Mouse (Mus musculus) ES-Bruce4 (cell line): ENCODE results near the gene Vps37d. TPM values are rescaled to one million over a fixed set of nuclear protein-coding genes. Genes with fewer than 3 reads are reported as not detected.
A peak's percentile ranks its signal among the peaks of the same experiment; 100 is the strongest.

Source experiments
- H3K27ac ChIP-seq: 2 replicates; pipeline ENCODE4 v1.5.1; 2012; ENCODE audit warnings: low read length, inconsistent platforms; ENCODE audit not compliant: insufficient read depth
- H3K27me3 ChIP-seq: 2 replicates; pipeline ENCODE4 v1.6.1; 2012; ENCODE audit warnings: mild to moderate bottlenecking, low read length, inconsistent platforms; ENCODE audit not compliant: control insufficient read depth, poor library complexity, insufficient read depth, severe bottlenecking
- H3K36me3 ChIP-seq: 2 replicates; pipeline ENCODE4 v1.6.1; 2012; ENCODE audit warnings: inconsistent platforms, mild to moderate bottlenecking, low read length, moderate library complexity; ENCODE audit not compliant: control insufficient read depth, poor library complexity, insufficient read depth, severe bottlenecking
- H3K4me1 ChIP-seq: one replicate; pipeline ENCODE4 v1.8.1; 2011; ENCODE audit warnings: low read length; ENCODE audit not compliant: control insufficient read depth, insufficient read depth
- H3K4me3 ChIP-seq: 2 replicates; pipeline ENCODE4 v1.5.1; 2011; ENCODE audit warnings: low read depth, mild to moderate bottlenecking, low read length
- H3K9ac ChIP-seq: 2 replicates; pipeline ENCODE4 v1.6.1; 2012; ENCODE audit warnings: low read depth, mild to moderate bottlenecking, inconsistent platforms; ENCODE audit not compliant: poor library complexity, severe bottlenecking
- H3K9me3 ChIP-seq: replicated peaks from 2 replicates; pipeline ENCODE4 v1.6.1; 2012; ENCODE audit warnings: mild to moderate bottlenecking, low read length, inconsistent platforms; ENCODE audit not compliant: control insufficient read depth, poor library complexity, insufficient read depth, severe bottlenecking
- CTCF ChIP-seq: IDR thresholded peaks from one replicate; pipeline ENCODE4 v1.8.1; 2011; ENCODE audit warnings: low read depth, low read length
- EP300 ChIP-seq: IDR thresholded peaks from 2 replicates; pipeline ENCODE4 v1.6.1; 2011; ENCODE audit warnings: low read depth, low read length; ENCODE audit not compliant: insufficient read depth
- POLR2A ChIP-seq: IDR thresholded peaks from one replicate; pipeline ENCODE4 v1.8.1; 2011; ENCODE audit warnings: low read length; ENCODE audit not compliant: insufficient read depth
- polyA plus RNA-seq: library from polyadenylated mRNA; stranded (reverse); fragments of >200 nt; gene quantifications from 2 replicates; pipeline ENCODE4 v1.2.4, GENCODE M21; 2011; ENCODE audit warnings: low read depth; ENCODE audit not compliant: missing spikeins, insufficient read depth, insufficient read length

Vps37d gene
- polyA plus RNA-seq, 1 experiment: 5.7 TPM

- no peak overlapping the region for H3K27ac ChIP-seq
- H3K27me3 ChIP-seq: no peaks in the 10 kb centered on the region
- no peaks in the 10 kb centered on the region for H3K36me3 ChIP-seq
- H3K4me1 ChIP-seq: no peaks in the 10 kb centered on the region
- H3K9ac ChIP-seq: no peak overlapping the region
- no peak for TF ChIP-seq POLR2A
- TF ChIP-seq EP300: no peak
- TF ChIP-seq CTCF: no peak
- peak overlapping the region; percentile 25 for H3K4me3 ChIP-seq
- no peaks in the 10 kb centered on the region for H3K9me3 ChIP-seq
These were observed 48.8 kb downstream of the Vps37d start for GRCm38 (mm10) chr5:135029007-135029854.

- no peak overlapping the region for H3K9ac ChIP-seq
- no peak overlapping the region for H3K4me3 ChIP-seq
These were observed 52.2 kb downstream of the Vps37d start for GRCm38 (mm10) chr5:135025899-135026298.

GRCm38 (mm10) chr5:135024665-135025224 is 53.3 kb downstream of the Vps37d start:
- H3K27ac ChIP-seq: no peak overlapping the region
- no peak overlapping the region for H3K9ac ChIP-seq
- H3K27me3 ChIP-seq: no peaks in the 10 kb centered on the region
- H3K4me3 ChIP-seq: no peak overlapping the region
- no peaks in the 10 kb centered on the region for H3K4me1 ChIP-seq
- no peak for TF ChIP-seq EP300
- TF ChIP-seq CTCF: no peak
- no peak for TF ChIP-seq POLR2A
- no peaks in the 10 kb centered on the region for H3K9me3 ChIP-seq
- H3K36me3 ChIP-seq: no peaks in the 10 kb centered on the region

More at GRCm38 (mm10) chr5:135025899-135026298, 52.2 kb downstream of the Vps37d start:
- Histone ChIP-seq H3K4me1 (no peaks in the 10 kb centered on the region), H3K27me3 (no peaks in the 10 kb centered on the region), H3K27ac (no peak overlapping the region), H3K36me3 (no peaks in the 10 kb centered on the region), H3K9me3 (no peaks in the 10 kb centered on the region)
- TF ChIP-seq EP300 (no peak), POLR2A (no peak), CTCF (no peak)

- Histone ChIP-seq H3K9ac (peak within 1 kb of the TSS; percentile 78), H3K4me3 (peak within 1 kb of the TSS; percentile 71), H3K9me3 (no peaks in the 10 kb centered on the region), H3K4me1 (no peaks in the 10 kb centered on the region), H3K27me3 (no peaks in the 10 kb centered on the region), H3K36me3 (no peaks in the 10 kb centered on the region), H3K27ac (no peak within 1 kb of the TSS)
- TF ChIP-seq POLR2A: peak; percentile 45
- TF ChIP-seq EP300: no peak
- TF ChIP-seq CTCF: no peak
These were observed 54.5 kb downstream of the Vps37d start, which contains the start of gene Stx1a for GRCm38 (mm10) chr5:135023344-135024173. TSS of gene Stx1a (plus strand) at chr5:135023482.

Other genes starting within 250 kb of the Vps37d start
- gene Tmem270, start 171.5 kb downstream of the Vps37d start, polyA plus RNA-seq: not detected in 2 replicates
- gene Cldn13, start 162.7 kb downstream of the Vps37d start, polyA plus RNA-seq: not detected in 2 replicates
- 36.3 and 37.5 TPM in 2 replicates for gene Mettl27, start 145.9 kb downstream of the Vps37d start, polyA plus RNA-seq
- gene Cldn4, start 131.3 kb downstream of the Vps37d start, polyA plus RNA-seq: 259 and 279 TPM in 2 replicates
- 22.4 and 26.3 TPM in 2 replicates for gene Cldn3, start 92.1 kb downstream of the Vps37d start, polyA plus RNA-seq
- gene Abhd11, start 69.1 kb downstream of the Vps37d start, polyA plus RNA-seq: 45.8 and 48.4 TPM in 2 replicates
- gene Stx1a, start 54.8 kb downstream of the Vps37d start, polyA plus RNA-seq: 9.3 and 10.5 TPM in 2 replicates
- gene Dnajc30, start 14.1 kb downstream of the Vps37d start, polyA plus RNA-seq: 7.9 and 8.0 TPM in 2 replicates
- gene Bud23, start 13.3 kb downstream of the Vps37d start, polyA plus RNA-seq: 71.1 and 102 TPM in 2 replicates
- 3.8 and 4.6 TPM in 2 replicates for gene Mlxipl, start 11.6 kb upstream of the Vps37d start, polyA plus RNA-seq
- 28.2 and 32.4 TPM in 2 replicates for gene Tbl2, start 71.4 kb upstream of the Vps37d start, polyA plus RNA-seq
- gene Bcl7b, start 90.0 kb upstream of the Vps37d start, polyA plus RNA-seq: 19.5 and 24.0 TPM in 2 replicates
- 84.9 and 86.6 TPM in 2 replicates for gene Baz1b, start 109.0 kb upstream of the Vps37d start, polyA plus RNA-seq
- 2.8 and 3.0 TPM in 2 replicates for gene Fzd9, start 173.0 kb upstream of the Vps37d start, polyA plus RNA-seq